Mouse (Mus musculus) ES-CJ7 (cell line): ENCODE data around the gene Ogdh.
"Not testable (repeated sequence)": the region's sequence is repeated elsewhere in the genome, so short reads cannot be mapped to it uniquely, and the experiment has no call there.

Experiments
- DNase-seq: peaks from one replicate; pipeline ENCODE4 v3.0.0; 2011; ENCODE audit warnings: low read depth, low spot score

Gene Ogdh

DNA sequence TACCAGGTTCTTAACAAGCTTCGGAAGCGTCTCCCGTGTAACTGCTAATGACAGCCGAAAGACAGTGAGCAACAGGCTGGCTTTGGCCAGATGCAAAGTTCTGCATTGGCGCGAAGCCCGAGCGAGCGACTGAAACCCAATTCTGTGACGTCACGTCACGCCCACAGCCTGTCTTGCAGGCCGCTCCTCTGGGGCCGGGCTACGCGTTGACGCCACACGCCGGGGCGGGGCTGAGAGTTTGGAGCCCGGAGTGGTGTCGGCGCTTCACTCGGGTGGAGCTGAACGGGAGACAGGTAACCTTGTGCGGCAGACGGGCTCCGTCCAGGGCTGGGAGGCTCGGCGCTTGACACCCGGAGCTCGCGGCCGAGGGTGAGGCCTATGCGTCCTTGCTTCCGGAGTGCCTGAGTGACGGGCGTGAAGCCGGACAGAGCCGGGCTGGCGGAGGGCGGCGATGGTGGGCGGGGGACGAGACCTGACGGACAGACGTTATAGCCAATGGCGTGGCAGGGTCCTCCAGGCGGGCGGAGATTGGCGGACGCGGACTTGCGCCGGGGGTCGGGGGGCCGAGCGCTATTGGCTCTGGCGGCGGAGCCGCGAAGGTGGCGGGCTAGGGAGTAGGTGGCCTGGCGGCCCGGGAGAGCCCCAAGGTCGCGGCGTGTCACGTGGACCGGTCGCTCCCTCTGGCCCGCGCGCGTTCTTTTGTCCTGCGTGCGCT lies at the start of gene Ogdh:
Gene Ogdh (plus strand): TSS at position 233 of the 715 bp plus-strand sequence.
- peak; percentile 97 for DNase-seq

DNA sequence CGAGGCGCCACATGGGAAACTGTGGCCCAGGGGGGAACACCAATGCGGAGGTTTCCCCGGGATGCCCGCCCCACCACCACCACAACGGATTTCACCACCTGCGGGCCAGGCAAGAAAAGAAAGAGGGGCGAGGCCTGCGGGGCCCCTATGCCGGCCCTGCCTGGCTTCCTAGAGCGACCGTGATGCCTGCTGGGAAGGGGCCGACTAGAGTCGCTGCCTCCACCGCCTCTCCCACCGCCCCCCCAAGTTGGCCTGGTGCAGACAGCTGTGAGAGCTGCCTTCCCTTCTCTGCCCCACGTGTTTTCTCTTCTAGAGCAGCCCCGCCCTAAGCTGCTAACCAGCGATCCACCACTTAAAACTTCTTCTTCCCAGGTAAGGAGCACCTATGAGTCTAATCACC lies 46.7 kb upstream of the Ogdh start:
- DNase-seq, result peak; percentile 50

DNA sequence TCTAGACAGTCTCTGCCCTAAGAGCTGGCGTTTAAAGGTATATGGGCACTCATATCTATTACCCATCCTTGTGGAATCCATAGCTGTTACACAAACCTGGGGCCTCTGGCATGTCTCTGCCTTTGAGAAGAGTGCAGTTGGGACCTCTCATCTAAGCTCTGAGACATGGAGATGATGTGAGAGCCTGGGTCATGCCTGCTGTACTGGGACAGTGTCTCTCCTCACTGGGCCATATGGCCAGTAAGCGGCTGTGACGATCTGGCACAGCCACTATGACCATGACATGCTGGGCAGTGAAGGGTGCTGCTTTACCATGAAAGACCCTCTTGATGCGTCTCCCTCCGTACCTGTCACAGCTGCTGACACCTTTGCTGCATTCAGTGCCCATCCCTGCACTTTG lies 39.2 kb upstream of the Ogdh start:
- DNase-seq, result no peak

DNA sequence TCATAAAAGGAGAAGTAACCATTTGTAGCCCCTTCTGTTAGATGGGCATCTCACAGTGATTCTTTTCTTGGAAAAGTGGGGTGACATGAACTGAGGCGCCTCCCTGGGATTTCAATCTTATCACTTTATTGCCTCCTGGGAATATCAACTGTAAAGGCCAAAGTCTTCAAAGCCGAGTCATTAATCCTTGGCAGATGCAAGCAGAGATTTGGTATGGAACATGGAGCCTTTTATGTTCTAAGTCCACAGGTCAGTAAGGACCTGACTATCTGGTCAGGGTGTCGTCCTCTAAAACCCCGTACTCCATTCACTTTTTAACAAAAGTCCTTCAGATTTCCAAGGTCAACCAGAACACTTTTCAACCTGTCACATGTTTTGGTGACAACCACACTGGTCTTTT lies 38.6 kb upstream of the Ogdh start:
- DNase-seq, result no peak

DNA sequence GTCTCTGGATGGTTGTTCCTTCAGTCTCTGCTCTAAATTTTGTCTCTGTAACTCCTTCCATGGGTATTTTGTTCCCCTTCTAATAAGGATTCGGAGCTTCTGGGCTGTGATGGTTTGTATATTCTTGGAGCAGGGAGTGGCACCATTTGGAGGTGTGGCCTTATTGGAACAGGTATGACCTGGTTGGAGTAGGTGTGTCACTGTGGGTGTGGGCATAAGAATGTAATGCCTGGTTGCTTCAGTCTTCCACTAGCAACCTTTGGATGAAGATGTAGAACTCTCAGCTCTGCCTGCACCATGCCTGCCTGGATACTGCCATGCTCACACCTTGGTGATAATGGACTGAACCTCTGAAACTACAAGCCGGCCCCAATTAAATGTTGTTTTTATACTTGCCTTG lies 36.8 kb upstream of the Ogdh start:
- DNase-seq, result not testable (repeated sequence)

DNA sequence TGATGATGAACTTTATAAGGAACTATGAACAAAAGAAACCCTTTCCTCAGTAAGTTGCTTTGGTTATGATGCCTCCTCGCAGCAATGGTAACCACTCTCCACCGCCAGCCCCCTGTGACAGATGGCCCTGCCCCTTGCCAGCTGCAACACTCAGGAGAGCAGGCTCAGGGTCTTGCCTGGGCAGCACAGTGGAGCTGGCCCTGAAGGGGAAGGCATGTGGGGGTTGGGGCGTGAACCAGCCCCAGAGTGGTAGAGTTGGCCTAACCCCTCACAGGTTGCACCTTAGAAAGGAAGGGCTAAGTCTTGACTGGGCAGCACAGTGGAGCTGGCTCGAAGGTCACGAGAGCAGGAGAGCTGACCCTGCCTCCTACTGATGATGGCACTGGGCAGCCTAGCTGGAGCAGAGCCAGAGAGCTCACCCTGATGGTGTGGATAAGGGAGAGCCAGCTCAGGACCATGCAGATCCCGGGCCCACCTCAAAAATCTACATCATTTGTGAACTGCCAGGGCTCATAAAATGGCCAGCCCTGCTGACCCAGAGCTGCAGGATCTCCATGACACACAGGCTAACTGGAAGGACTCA lies 34.9 kb upstream of the Ogdh start:
- no peak for DNase-seq

DNA sequence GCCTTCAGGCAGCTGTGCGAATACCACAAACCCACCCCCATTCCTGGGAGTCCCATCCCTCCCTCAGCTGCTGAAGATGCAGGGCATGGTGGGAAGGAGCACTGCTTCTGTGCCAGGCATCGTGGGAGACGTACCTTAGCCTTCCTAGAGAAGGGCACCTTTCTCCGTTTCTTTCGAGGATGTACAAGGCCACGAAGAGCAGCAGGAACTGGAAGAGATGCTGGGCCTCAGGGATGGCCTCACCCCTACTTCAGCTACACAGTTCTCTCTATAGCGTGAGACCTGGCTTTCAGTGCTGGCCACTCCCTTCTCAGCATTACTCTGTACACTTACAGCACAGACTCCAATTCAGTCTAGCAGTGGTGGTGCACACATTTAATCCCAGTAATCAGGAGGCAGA lies 32.0 kb upstream of the Ogdh start:
- DNase-seq, result no peak

DNA sequence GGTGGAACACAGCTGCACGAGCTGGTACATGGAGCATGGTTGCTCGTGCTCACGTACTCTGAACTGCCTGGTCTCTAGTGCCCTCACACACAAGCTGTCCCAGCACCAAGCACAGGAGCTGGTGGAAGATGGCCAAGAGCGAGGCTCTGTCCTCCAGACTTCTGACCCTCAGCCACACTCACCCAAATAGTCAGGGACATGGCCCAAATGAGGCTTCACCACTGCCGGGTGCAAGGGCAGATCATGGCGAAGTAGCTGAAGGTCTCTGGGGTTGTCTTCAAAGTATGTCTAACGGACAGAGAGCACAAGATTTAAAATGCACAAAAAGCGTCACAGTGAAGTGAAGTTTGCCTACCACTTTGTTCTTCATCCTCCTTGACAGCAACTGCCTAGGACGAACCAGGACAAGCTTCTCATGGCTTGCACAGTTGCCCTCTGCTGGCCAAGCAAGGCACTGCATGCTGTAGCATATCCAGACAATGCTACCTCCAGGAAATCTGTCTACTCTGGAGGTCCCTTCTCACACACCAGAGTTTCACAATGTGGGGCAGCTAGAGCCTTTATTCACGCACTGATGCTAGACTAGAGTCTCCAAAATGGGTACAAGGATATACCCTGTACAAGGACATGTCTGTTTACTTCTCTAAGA lies 29.9 kb upstream of the Ogdh start:
- peak; percentile 84 for DNase-seq

DNA sequence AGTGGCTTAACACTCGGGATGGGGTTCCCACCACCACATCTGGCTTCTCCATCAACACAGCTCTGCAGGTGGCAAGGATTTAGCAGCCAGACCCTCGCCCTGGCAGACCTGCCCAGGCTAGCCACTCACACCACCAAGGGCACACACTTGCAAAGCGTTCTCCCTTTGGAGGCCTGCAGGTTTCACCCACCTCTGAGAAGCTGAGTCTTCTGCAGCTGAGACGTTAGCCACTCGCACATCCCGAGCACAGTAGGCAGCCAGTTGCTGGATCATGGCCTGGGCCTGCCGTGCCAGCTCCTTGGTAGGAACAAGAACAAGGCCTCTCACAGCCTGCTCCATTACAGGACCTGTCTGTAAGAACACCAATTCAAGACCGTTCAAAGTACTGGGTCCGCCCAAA lies 24.8 kb upstream of the Ogdh start:
- no peak for DNase-seq

DNA sequence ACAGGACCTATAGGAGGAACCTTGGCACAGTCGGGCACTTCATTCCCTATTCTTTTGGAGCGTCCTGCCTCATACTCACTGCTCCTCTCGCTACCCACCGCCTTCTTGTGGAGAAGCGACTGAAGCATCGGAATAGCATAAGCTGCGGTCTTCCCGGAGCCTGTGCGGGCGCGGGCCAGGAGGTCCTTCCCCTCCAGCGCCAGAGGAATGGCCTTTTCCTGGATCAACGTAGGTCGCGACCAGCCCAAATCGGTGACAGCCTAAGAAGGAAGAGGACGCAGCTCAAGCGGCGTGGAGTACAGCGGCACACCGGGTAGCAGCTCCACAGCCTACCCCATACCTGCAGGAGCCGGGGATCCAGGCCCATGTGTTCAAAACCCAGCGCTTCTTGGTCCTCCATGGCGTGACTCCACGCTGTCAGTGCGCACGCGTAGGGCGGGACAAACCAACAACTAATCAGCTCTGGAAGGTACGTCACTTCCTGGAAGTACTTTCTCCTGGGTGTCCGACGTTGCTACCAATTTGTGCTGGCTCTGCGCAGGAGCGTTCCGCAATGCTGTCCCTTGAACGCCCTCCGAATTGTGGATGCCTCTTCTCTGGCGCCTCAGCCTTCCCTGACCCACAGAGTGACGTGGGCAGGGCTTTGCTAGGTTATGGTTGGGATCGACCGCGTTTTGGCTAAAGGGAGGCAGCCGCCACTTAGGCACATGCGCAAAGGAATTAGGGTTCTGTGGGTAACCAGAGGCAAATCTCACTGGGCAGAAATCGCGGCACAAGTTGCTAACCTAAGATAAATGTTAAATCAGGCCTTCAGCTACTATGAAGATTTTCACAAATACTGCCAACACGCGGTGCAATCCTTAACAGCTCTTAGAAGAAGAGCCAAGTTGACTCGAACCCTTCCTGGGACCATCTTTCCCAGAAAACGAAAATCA lies 23.8 kb upstream of the Ogdh start, which contains the start of gene Ddx56:
Gene Ddx56 (minus strand): TSS at position 453 of the 935 bp plus-strand sequence.
- DNase-seq, result peak; percentile 99

DNA sequence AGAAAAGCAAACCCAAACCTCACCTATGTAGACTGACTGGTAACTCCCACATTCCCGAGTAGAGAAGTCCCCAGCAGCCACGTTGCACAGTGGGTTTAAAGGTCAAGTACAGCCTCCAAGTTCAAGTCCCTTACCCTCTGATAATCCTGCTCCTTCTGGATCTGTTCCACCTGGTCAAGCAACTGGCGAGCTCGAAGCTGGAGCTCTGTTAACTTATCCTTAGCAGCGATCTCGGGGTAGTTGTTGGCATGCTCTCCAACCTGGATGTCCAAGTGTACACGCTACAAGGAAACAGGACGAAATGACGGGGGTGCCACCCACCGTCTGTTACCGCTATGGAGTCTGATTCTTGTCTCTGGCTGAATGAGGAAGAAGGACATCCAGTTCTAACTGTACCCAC lies 17.8 kb upstream of the Ogdh start:
- no peak for DNase-seq

DNA sequence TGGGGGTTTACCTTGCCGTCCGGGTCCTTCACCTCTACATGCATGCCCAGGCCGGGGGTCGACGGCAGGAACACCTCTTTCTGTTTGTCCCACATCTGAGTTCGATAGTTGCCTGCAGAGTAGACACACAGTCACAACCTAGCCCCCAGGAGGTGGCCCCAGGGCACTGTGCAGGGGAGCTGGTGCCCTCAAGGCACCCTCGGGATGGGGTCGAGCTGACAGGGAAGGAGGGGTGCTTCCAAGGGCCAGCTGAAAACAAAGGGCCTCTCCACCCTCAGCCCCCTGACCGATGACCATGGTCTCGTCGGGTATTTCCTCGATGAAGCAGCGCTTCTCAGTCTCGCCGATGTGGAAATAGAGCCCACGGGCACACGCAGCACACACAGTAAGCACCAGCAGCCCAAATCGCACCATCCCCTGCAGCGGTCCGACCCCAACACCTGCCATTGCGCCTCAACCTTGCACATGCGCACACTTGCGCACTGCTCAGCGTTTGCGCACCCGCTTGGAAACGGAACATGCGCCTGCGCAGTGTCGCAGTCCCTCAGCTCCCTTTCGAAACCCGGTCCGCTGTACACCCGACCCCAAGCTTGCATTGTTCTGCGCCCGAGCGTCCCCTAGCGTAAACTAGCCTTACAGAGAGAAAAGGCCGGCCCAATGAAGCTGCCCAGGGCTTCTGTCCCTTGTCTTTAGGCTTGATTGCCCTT lies 16.9 kb upstream of the Ogdh start, which contains the start of gene Tmed4:
Gene Tmed4 (minus strand): TSS at position 484 of the 707 bp plus-strand sequence.
- peak; percentile 99 for DNase-seq

DNA sequence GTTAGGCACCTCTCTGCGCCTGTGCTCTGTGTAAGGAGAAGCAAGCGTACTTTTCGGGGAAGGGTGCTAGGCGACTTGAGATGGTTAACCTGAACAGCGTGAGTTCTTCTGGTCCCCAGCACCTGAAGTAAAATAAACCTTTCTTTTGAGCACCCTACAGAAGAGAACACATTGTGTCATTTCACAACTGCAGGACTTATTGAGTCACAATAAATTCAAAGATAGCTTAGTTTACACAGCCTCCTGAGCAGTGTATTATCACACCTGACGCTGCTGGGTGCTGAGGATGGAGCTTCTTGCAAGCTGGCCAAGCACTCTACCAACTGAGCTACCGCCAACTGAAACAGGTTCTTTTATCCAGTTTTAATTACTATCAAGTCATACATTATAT lies 16.3 kb upstream of the Ogdh start:
- no peak for DNase-seq

DNA sequence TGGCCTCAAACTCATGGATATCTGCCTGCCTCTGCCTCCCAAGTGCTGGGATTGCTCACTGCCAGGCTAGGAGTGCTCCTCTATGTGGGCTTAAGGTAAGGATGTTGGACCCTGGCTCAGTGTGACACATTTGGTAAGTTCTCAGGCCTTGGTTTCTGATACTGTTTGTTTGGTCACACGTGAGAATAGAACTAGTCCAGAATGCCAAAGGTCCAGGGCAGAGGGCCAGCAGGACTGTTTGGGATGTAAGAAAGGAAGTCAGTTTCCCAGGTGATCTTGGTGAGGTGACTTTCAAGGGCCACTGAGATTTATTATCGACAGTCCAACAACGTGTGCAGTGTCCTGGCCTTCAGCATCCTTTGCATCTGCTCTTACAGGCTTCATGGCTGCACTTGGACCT lies 15.0 kb upstream of the Ogdh start:
- no peak for DNase-seq

DNA sequence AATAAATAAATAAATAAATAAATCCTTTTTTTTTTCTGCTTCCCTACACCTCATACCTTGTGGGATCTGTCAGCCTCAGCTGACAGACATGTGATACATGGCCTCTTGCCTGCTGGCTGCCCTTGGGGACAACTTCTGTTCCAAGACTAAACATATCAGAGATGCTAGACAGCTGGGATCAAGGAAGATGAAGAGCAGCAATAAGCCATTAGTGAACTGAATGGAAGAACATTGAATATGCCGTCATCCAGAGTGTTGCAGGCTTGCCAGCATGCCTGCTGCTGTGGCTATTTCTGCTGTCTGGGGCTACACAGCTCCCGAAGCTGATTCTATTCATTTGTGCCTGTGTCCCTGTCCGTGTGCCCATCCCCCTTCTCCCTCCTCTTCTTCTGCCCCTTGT lies 8.5 kb upstream of the Ogdh start:
- DNase-seq, result no peak

DNA sequence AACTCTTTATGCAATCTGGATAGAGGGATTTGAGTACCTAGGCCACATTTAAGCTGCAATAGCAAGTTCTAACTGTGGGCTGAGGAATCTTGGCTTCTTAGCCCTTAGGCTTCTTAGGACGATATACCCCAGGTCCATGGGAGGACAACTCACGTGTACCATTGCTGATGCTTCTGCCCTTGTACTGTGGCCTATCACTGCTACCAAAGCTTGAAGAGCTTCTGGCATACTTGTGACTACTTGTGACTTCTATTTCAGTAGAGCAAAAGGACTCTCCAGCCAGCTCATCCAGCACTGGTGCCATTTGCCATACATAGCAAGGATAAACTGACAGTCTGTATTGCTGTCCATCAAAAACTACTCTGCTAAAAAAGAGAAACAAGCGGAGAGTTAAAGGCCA lies 1.3 kb upstream of the Ogdh start:
- no peak for DNase-seq

DNA sequence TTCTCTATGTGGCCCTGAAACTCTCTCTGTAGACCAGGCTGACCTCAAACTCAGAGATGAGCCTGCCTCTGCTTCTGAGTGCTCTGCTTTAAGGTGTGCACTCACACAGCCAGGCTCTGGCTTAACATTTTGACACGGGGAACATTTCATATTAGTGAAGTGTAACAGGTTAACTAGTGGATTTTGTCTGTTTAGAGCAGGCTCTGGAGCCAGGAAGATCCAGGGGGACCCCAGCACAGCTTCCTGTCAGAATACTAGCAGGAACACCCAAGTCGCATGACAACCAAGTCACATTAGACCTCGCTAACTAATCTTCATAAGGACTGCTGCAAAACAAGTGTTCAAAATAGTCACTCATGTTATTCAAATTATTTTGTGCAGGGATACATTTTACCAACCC lies 550 bp upstream of the Ogdh start:
- DNase-seq, result no peak

DNA sequence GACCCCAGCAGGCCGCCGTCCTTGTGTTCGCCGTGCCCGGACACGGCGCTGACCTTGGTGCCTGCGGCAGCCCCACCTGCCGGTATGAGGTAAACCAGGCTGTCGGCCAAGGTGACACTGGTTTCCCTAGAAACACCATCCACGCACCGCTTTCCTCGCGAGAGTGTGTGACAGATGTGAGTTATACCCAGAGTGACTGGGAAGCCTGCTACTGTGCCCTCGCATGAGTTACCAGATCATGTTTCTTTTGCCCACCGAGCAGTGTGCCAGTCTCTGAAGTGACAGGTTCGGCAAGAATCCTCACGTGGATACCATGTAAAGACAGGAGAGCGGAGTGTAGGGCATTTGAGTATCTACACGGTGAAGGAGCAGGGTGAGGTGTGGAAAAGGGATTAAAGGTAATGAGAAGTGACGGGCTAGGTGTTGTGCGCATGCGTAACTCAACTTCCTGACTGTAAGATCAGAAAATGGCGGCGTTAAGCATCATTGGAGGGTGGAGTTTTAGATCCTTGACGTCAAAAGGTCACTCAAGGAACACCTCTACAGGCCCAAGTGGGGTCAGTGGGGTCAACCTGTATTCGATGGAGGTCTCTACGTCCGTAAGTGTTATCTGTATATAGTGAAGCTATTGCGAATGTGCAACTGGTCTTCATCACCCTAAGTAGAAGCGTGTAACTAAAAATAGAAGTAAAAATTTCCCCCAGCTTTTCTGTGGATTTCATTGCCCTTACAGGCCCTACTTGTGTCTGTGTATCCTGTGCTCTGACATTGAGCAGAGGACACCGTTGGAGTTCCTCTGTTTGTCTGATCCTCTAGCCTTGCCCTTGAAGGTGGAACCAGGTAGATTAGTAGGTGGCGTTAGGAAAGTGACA lies 919 bp downstream of the Ogdh start:
- peak; percentile 96 for DNase-seq

DNA sequence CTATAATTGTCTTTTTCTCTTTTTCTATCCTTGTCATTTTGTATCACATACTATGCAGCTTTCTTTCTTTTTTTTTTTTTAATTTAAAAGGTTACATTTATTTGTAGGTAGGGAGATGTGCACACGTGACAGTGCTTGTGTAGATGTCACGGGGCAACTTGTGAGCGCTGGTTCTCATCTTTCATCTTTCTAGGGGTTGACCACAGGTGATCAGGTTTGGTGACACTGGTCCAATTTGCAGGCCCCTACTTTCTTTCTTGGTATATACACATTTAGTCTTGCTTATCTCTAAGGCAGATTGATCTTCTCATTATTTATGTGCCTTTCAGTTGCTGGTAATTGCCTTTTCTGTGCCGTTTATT lies 1.5 kb downstream of the Ogdh start:
- DNase-seq, result no peak

DNA sequence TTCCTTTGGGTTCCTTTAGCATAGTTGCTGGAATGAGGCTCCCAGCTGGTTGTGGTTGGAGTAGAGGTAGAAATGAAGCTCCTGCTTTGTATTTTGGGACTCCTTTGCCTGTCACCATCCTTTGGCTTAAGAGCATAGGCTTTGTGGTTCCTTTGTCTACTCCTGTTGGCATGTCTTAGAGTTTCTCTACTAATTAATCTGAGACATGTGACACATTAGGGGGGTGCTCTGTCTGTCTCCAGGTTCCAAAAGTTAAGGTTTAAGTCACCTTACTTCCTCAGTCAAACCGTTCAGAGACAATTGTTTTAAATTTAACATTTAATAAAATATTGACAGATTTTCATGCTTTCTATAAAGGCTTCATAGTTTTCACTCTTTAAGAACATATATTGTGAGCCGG lies 2.2 kb downstream of the Ogdh start:
- DNase-seq, result no peak
